Mouse (Mus musculus) right cerebral cortex, postnatal 14 days (tissue): ENCODE measurements around the gene Ascc1.

ENCODE experiments used
- DNase-seq: peaks from one replicate; pipeline ENCODE4 v3.0.0; 2022

Ascc1 gene

DNA sequence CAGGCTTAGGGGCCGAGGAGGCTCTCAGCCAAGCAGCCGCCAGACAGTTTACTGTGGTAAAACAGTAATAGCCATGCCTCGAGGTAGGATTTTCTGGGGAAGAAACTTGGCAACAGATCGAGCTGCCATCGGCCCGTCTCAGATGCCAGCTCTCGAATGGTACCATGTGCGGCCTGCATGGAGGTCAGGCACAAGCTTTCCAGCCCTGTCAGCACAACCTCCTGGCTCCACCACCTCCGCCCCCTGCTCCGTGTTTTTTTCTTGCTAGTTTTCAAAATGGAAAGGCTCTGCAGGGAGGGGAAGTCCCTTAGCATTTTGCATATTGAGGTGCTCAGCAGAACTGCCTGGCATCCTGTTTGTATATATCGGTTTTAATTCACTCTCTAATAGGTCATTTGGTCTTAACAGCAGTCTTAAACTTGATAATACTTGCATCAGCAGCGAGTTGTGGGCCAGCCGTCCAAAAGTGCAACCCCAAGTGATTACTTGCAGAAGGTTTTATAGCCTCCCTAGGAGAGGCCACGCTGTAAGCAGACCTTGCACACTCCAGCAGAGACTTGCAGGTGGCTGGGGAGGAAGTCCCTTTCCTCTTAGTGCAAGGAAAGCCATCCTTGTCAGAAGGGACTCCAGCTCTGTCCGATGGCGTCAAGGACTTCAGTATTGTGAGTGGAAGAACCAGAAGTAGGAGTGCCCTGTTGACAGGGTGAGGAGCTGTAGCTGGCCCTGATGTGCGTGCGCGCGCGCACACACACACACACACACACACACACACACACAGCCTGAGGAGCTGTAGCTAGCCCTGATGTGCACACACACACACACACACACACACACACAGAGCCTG, 78.6 kb downstream of the Ascc1 start:
- DNase-seq: no peak

DNA sequence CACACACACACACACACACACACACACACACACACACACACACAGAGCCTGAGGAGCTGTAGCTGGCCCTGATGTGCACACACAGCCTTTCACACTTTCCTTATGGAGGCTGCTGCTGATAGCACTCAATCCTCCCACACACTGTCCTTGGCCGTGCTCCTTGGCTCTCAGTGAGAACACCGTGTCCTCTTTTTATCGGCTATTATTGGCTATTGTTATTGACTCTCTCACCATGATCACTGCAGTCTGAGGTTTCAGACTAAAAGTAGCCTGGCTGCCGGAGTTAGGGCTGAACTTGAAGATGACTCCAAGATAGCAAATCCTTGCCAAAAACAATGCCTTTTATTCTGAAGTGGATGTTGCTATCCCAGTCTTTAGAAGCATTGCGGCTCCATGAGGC, 79.3 kb downstream of the Ascc1 start:
- DNase-seq: no peak

DNA sequence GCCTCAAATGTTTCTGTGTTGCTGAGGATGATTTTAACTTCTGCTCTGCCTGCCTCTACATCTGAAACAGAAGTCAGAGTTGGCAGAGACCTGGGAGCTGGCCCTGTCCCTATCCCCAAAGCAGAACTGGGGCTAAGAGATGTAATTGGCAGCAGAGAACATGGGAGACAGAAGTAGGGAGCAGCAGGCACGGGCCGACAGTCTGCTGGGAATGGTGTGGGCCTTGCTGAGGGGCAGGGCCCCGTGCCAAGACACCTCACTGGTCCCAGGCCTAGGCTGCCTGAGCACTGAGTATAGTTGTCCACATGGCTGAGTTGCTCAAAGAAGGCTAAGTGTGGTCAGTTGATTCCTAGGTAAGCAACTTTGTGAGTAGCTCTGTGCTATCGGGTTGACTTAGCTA, 81.5 kb downstream of the Ascc1 start:
- no peak for DNase-seq

DNA sequence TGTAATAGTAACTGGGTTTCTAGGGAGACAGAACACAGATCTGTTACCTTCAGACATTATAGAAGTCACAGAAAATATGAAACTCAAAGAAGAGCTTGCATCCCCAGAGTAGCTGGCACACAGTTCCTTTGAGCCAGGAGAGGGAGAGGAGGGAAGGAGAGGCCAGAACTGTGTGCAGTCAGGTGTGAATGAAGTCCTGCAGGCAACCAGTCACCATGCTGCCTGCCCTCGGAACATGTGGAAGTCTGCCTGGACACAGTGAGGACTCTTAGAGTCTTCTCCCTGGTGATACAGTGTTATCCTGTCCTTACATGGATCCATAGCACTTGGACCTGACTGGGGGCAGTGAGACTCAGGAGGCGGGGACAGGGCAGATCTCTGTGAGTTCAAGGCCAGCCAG, 89.7 kb downstream of the Ascc1 start:
- no peak for DNase-seq

DNA sequence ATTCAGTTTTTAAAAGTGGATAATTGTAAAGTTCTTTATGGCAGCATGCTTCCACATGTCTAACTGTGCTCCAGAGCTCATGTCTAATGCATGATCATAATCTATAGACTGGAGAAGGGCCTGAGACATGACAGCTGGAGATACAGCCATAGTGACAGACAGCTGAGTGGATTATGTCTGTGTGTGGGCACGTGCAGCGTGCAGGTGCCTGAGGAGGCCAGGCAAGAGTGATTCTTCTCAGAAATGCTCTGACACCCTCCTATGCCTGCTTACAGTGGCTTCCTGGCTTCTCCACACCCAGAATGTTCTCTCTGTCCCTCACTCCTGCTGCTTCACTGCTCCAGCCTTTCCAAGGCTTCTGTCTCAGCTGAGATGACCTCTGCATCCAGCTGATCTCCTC, 91.1 kb downstream of the Ascc1 start:
- no peak for DNase-seq

DNA sequence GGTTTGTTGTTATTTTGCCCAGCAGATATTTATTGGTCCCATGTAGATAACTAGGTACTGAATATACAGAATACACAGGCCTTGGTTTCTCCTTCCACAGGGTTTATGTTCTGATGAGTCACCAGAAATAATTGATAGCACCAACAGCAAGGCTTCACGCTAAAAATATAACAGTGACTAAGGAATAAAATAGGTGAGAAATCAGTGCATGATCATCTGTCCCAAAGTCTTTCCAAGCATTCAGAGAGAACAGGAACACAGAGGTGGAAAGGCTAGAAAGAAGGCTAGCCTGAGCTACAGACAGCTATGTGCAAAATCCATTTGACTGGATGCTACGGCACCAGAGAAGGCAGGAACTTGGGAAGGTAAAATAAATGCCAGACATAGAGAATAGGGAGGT, 93.0 kb downstream of the Ascc1 start:
- DNase-seq: no peak

DNA sequence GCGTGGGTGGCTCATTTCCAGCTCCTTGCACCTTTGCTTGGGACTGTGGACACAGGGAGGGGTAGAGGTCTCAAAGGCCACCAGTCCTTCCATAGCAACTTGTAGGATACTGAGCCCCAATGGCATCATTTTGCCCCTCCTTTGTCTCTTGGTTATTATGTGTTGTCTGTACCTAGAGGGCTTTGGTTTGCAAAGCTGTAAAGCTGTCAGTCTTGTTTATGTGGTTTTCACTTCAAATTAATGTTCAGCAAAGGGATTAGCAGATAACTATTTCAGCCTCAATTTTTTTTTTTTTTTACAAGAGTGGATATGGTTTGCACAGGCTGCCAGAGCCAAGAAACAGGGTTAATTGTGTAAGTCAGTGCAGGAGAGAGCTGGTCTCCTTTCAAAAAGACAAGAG, 93.7 kb downstream of the Ascc1 start:
- DNase-seq: no peak

DNA sequence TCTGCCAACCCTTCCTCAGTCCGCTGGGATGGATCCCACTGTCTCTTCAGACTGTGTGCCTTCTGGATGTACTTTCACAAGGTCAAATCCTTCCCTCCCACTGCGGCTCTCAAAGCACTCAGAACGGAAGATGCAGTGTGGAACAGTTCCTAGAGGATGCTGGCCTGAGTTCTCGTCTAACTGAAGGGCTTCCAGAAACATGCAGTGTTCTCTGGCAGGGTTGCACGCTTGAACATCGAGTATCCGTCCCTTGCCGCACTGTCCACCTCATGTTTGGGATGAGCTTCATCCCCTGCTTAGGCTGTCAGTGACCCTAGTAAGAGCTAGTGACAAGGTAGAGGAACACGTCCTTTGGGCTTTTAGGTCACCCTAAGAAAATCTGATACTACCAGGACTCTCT, 94.5 kb downstream of the Ascc1 start:
- DNase-seq: no peak

DNA sequence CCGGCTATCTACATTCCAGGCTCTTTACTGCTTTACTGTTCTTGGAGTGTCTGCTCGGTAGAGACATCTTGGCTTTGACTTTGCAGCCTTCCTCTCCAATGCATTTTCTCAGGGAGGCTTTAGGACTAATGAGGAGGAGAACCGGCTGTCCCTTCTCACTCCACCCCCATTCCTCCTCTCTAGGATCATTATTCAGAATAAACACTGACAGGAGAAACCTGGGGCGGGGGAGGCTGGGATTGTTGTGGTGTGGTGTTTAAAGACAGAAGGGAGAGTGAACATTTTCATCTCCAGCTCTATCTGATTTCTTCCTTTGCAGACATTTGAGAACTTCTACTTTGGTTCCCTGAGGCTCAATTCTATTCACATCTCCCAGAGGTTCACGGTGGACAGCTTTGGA, 95.2 kb downstream of the Ascc1 start:
- no peak for DNase-seq

DNA sequence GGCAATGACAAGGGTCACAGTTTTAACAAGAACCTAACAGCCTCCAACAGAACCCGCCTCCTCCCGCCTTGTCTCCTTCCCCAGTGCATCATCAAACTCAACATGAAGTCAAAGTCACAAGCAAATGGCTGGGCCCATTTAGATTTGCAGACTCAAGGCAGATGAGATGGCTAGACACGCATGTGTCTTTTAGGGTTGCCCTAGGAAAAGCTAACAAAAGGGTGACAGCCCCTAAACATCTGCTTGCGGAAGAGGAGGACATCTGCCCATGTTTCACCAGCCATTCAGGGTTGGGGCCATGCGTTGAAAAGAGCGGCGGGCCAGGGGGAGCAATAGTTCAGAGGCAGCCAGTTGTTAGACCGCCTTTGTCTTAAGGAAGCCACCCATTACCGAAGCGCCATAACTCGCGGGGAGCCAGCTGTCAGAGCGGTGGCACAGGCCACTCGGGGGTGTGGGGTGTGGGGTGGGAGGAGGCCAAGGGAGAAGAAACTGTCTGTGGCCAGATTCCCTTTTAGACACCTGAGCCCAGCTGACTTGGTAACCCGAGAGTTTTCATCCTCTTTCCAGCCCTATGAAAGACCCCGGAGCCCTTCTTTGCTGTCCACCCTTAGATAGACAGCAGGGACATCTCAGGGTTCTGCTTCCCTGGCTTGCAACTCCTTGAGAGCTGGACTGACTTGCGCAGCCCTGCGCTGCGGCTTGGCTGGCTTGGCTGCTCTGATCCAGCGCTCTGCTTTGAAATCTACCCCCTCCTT, 103.0 kb downstream of the Ascc1 start:
- no peak for DNase-seq

DNA sequence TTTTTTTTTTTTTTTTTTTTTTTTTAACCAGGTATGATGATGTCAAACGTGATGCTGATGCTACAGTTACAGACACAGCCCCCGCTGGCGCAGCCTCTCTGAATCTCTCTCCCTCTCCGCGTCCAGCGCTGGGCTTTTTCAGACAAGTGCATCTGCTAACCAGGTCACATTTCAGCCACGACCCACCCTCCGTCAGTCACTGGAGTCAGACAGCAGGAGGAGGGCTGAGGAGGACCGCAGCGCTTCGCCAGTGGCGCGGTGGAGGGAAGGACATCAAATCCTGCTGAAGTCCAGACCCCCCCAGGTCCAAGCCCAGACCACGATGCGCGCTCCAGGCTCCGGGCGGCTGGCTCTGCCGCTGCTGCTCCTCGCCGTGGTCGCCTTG, 103.5 kb downstream of the Ascc1 start, which contains the start of gene Spock2:
Gene Spock2 (plus strand): TSS at position 74 of the 385 bp plus-strand sequence.
- DNase-seq: peak; percentile 74

DNA sequence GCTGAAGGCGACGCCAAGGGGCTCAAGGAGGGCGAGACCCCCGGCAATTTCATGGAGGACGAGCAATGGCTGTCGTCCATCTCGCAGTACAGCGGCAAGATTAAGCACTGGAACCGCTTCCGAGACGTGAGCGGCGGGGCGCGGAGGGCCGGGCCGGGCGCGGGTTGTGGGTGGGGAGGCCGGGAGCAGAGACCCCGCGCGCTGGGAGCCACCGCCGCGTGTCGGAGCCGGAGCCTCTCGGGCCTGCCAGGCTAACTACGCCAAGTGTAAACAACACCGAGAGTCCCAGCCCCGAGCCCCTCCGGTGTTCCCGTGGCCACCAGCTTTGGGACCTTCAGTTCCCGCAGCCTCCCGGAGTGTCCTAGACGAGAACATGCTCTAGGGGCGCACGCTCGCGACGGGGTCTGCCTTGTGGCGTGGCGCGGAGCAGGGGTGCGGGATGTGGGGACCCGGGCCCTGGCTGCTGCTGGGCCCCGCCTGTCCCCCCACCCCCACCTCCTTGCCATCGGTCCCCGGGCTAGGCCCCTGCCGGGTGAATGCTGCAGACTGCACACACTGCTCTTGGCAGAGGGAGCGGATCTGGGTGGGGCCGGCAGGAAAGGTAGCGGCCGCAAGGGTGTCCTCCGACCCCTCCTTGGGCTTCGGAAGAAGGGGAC, 104.1 kb downstream of the Ascc1 start:
- peak; percentile 66 for DNase-seq

DNA sequence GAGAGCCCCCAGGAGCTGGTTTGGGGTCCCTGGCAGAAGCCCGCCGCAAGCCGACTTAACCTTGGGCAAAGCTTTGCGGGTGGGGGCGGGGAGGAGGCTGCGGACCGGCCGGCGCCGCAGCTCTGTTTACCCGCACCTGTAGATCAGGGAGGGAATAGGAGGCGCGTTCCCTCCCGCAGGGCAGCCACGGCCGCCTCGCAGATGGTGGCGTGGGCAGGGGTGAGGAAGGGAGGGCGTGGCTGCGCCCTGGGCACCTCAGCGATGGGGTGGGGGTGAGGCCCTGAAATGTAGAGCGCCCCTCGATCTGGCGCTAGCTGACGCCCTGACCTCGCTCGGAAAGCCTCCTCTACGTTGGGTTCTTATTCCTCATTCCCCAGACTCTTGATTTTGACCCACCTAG, 104.8 kb downstream of the Ascc1 start:
- no peak for DNase-seq

DNA sequence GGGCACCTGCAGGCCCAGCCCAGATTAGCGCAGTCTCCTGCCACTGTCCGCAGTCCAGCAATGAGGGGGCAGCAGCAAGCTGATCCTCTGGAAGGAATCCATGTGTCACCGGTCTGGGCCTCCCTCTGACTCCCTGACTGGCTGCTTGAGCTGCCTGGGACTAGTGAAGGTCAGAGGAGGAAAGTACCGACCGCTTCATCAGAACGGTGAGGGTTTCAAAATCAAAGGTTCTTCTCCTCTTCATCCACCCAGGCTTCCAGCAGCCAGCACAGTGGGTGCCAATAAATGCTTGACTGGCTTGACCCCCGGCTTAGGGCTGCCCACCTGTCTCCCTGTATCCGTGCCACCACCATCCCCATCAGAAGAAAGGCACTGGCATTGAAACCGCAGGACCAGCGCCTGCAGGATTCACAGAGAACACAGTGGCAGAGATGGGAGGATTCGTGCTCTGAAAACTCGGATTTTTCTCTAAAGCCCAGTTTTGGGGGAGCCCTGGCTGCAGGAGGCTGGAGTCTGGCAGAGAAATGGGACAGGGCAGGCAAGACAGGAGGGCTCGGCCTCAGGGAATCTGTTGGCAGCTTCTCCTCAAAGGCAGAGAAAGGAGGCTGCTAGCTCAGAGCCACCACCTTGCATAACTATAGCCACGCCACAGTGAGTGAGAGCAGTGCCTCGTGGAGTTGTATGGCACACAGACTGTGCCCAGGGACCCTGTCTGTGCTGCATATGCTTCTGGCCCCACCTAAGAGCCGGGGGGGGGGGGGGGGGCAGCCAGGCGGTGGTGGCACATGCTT, 105.9 kb downstream of the Ascc1 start:
- DNase-seq: no peak

DNA sequence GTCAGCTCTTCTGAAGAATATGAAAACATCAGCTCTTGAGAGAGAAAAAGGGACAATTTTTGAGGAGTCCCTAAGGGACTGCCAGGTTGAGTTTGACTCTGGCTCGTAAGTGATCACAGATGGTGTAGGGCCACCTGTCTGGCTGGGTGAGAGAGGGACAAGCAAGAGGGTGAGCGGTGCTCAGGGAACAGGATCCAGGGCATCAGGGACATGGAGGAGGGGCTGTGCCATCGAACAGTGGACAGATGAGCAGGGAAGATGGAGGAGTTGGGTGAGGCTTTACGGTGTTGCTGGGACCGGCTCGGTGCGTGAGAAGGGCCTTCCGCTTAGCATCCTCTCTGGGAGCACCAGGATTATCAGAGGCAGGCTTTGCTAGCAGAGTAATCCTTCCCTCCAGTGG, 106.7 kb downstream of the Ascc1 start:
- DNase-seq: no peak

DNA sequence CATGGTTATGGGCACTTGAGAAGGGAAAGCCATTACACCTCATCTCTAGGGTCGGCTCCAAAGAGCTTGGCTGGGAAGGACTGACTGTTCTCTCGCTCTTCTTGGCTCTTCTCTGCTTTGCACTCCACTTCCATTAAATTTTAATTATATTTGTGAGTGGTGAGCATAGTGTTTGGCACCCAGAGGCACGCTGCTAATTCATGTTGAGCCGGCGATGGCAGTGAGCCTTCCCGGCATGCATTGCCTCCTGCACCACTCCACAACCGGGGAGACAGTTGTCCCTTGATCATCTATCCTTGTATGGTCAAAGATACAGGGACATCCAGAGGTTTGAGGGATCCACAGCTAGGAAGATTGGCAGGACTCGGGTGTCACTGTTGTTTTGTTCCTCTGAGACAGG, 107.4 kb downstream of the Ascc1 start:
- no peak for DNase-seq

DNA sequence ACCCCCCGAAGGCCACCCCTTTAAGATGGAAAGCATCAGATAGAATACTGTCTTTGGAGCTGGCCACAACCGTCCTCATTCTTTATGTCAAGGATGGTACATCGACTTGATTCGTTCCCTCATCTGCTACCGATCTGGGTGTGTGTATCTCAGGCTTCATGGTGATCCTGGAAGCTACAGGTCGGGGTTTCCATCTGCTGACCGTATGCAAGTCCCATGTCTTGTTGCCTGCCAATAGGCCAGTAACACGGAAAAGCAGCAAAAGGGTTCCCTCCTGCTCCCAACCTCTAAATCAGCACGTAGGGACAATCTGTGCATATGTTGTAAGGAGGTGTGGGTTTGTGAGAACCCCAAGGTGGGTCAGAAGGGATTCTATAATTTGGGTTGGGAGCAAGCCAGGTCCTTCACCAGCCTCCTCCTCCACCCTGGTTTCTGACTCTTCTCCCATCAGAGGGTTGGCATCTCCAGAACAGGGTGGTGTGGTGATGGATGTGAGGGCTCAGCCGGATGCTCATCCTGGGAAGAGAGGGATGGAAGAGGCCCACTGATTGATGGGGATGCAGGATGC, 108.4 kb downstream of the Ascc1 start:
- DNase-seq: no peak

DNA sequence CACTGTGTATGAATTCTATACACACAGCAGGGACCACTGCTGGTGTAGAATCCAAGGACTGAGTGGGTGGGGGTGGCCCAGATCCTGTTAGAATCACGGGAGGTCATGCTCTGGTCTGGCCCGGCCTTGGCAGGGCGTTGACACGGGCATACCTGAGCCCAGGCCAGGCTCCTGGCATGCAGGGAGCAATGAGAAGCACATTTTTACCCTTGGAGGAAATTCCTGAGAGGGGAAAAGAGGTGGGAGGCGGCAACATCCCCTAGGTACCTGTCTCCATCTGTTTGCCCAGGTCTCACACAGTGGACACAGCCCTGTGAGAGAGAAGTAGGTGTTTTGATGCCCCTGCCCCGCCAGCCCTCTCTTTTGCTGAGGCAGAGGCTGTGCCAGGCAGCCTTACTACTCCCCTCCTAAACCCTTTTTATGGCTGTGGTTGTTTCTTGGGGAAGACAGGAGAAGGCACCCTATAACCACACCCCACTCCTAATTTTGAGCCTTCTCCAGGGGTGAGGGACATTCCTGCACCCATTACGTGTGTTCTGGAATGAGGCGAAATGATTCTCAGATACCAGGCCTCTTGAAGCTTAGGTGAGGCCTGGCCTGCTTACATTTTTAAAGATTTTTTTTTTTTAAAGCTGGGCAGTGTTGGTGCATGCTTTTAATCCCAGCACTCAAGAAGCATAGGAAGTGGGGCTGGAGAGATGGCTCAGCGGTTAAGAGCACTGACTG, 111.5 kb downstream of the Ascc1 start:
- no peak for DNase-seq

DNA sequence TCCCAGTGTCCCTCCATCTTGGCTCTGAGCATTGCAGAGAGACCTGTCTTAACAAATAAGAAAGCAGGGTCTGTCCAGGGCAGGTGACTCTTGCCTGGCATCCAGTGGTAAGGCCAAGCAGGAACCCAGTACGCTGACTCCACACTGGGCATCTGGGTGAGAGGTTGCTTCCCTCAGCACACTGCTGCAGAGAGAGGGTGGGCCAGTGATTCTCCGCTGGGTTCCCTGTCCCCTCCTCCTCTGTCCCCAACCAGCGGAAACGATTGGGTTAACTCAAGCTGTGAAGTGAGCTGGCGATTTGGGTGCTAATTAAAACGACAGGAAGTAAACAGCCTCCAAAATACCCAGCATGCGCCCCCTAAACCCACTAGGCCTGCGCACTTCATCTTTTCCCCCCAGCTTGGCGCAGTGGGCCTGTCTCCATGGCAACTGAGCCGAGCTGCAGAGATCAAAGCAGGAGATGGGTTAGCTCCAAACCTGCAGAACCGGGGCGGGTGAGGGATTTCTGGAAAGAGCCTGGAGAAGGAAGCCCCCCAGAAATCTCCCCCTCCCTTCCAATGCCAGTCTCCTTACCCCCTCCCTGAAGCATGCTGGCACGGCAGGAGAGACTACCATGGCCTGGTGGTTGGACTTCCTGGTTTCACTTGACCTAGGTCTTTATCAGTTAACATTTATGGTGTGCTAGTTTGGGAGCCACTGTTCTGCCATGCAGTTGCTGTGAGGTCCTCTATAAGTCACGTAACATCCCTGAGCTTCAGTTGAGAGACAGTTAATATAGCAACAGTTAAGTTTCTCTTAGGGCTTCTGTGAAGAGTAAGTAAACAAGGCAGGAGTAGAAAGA, 113.0 kb downstream of the Ascc1 start:
- peak; percentile 86 for DNase-seq

DNA sequence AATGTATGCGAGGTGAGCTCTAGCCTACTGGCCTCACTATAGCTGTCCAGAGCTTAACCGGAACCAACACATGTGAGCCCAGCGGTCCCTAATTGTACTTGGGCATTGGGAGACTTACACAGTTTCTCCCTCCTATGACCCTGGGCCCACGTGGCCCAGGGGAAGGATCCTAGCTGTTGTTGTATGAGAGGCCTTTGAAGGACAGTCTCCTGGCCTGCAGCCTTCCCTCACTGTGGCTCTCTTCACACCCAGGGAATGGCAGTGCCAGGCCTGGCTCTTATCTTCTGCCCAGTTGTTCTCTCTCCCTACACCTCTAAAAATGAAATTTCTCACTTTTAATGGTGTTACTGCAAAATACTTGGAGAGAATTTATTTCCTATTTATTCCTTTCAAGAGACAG, 114.4 kb downstream of the Ascc1 start:
- DNase-seq: no peak

DNA sequence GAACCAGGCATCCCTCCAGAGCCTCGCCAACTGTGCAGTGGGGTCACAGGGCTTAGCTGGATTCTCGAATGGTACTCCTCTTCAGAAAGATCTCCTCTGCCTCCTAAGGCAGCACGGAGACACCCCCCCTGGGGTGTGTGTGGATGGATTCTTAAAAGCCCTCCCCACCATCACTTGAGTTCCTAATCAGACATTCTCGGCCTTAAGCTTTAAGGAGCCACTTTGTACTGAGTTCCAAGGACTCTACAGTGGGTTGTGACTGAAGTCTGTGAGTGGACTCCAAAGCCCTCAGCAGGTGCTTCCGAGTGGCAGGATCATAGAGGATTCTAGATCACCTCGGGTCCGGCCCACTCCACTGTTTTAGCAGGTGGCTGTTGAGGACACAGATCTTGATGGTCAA, 115.9 kb downstream of the Ascc1 start:
- no peak for DNase-seq
